Mouse (Mus musculus): ENCODE measurements at regions not wholly inside any gene's neighbourhood (a gene's known extent, or its start where the extent isn't known, plus 50 kb on each side); places are given as distances from the start of the nearest gene placed in this dataset.

- TF ChIP-seq CTCF (IDR thresholded peaks at IDR 0.05; ENCODE audit: low read depth) (no peak), EP300 (IDR thresholded peaks at IDR 0.05; ENCODE audit: low read depth) (no peak)
Measured at GRCm38 (mm10) chr2:51066423-51066831, 82.5 kb downstream of the Rnd3 start.

Measured in liver, postnatal 0 days (tissue).